Mouse (Mus musculus) layer of hippocampus, adult 2 months (tissue): Measurements from ENCODE around the gene Pipox. TPM values are rescaled to one million over a fixed set of nuclear protein-coding genes. Genes with fewer than 3 reads are reported as not detected.

ENCODE experiments used
- DNase-seq, 2 experiments: peaks; one replicate each; pipeline ENCODE4 v3.0.0; 2022; ENCODE audit warnings: low spot score in 2 of 2
- H3K27ac ChIP-seq: fragments of 200-600 bp; 2 replicates; pipeline ENCODE4 v1.8.1; 2022
- H3K4me3 ChIP-seq: fragments of 200-600 bp; 2 replicates; pipeline ENCODE4 v1.8.1; 2022; ENCODE audit warnings: mild to moderate bottlenecking
- CTCF ChIP-seq: fragments of 200-600 bp; conservative IDR thresholded peaks from 2 replicates; pipeline ENCODE4 v1.8.1; 2022; ENCODE audit warnings: antibody characterized with exemption, mild to moderate bottlenecking, moderate library complexity
- total RNA-seq, 2 experiments: library from RNA; stranded (reverse); gene quantifications; 2 replicates each; pipeline ENCODE4 v1.2.3; 2021

Pipox gene
- total RNA-seq, 2 experiments from 2014 or later: 0.84 to 1.2 TPM

GRCm38 (mm10) chr11:77867419-77868083 is 26.3 kb downstream of the Pipox start:
- TF ChIP-seq CTCF: no peak
- DNase-seq: peak in 1 of 2 experiments; percentile 42

GRCm38 (mm10) chr11:77864771-77865170 is 29.1 kb downstream of the Pipox start:
- TF ChIP-seq CTCF: no peak
- peak overlapping the region; percentile 36; the same call in 1 of the 2 replicates for H3K27ac ChIP-seq
- no peak overlapping the region for H3K4me3 ChIP-seq
- no peak for DNase-seq

More at GRCm38 (mm10) chr11:77867419-77868083, 26.3 kb downstream of the Pipox start:
- Histone ChIP-seq H3K4me3 (no peak overlapping the region), H3K27ac (peak overlapping the region; percentile 72)

GRCm38 (mm10) chr11:77862887-77863286 is 31.0 kb downstream of the Pipox start:
- DNase-seq: no peak
- Histone ChIP-seq H3K27ac (no peak overlapping the region), H3K4me3 (no peak overlapping the region)
- no peak for TF ChIP-seq CTCF

- peak in 1 of 2 experiments; percentile 39 for DNase-seq
- no peak overlapping the region for H3K4me3 ChIP-seq
- no peak for TF ChIP-seq CTCF
- peak overlapping the region; percentile 11 for H3K27ac ChIP-seq
Measured at GRCm38 (mm10) chr11:77860947-77861346, 32.9 kb downstream of the Pipox start.

GRCm38 (mm10) chr11:77858589-77858988 is 35.3 kb downstream of the Pipox start:
- H3K4me3 ChIP-seq: no peak overlapping the region
- peak; percentile 31; the same call in 1 of the 2 replicates for TF ChIP-seq CTCF
- H3K27ac ChIP-seq: peak overlapping the region; percentile 76
- no peak for DNase-seq

- TF ChIP-seq CTCF: no peak
- DNase-seq: no peak
- peak overlapping the region; percentile 64; the same call in 1 of the 2 replicates for H3K27ac ChIP-seq
- no peak overlapping the region for H3K4me3 ChIP-seq
Measured at GRCm38 (mm10) chr11:77857089-77857488, 36.8 kb downstream of the Pipox start.

GRCm38 (mm10) chr11:77855396-77855795 is 38.5 kb downstream of the Pipox start:
- no peak overlapping the region for H3K4me3 ChIP-seq
- no peak for TF ChIP-seq CTCF
- DNase-seq: no peak
- peak overlapping the region; percentile 65; the same call in 1 of the 2 replicates for H3K27ac ChIP-seq

GRCm38 (mm10) chr11:77854641-77855040 is 39.3 kb downstream of the Pipox start:
- Histone ChIP-seq H3K4me3 (no peak overlapping the region), H3K27ac (peak overlapping the region; percentile 65; the same call in 1 of the 2 replicates)
- no peak for DNase-seq
- TF ChIP-seq CTCF: no peak

GRCm38 (mm10) chr11:77852941-77853668 is 40.8 kb downstream of the Pipox start:
- no peak overlapping the region for H3K4me3 ChIP-seq
- no peak overlapping the region for H3K27ac ChIP-seq
- DNase-seq: no peak
- TF ChIP-seq CTCF: no peak

GRCm38 (mm10) chr11:77852195-77852594 is 41.7 kb downstream of the Pipox start:
- DNase-seq: no peak
- TF ChIP-seq CTCF: no peak
- Histone ChIP-seq H3K27ac (peak overlapping the region; percentile 92), H3K4me3 (no peak overlapping the region)

- no peak for TF ChIP-seq CTCF
- Histone ChIP-seq H3K27ac (peak overlapping the region; percentile 92), H3K4me3 (no peak overlapping the region)
- no peak for DNase-seq
Measured at GRCm38 (mm10) chr11:77851483-77852010, 42.3 kb downstream of the Pipox start.

GRCm38 (mm10) chr11:77850401-77851244 is 43.3 kb downstream of the Pipox start:
- peak overlapping the region; percentile 25 for H3K4me3 ChIP-seq
- peak overlapping the region; percentile 92 for H3K27ac ChIP-seq
- TF ChIP-seq CTCF: peak; percentile 57
- peak; percentile 59 to 81 for DNase-seq

GRCm38 (mm10) chr11:77849151-77849550 is 44.7 kb downstream of the Pipox start:
- DNase-seq: no peak
- TF ChIP-seq CTCF: peak; percentile 27
- no peak overlapping the region for H3K4me3 ChIP-seq
- peak overlapping the region; percentile 75 for H3K27ac ChIP-seq
